Mouse (Mus musculus) embryo, embryonic 11.5 days (tissue): Measurements from ENCODE around the gene Enpp3.

Source experiments
- DNase-seq: peaks from one replicate; pipeline ENCODE4 v3.0.0-alpha.2; 2012; ENCODE audit warnings: low read depth, low spot score

Gene Enpp3

GRCm38 (mm10) chr10:24842676-24843075, at the start of gene Enpp3:
Gene Enpp3 (minus strand): TSS chr10:24842823.
- DNase-seq: no peak

GRCm38 (mm10) chr10:24888343-24888742, 45.7 kb upstream of the Enpp3 start:
- DNase-seq: no peak

GRCm38 (mm10) chr10:24886008-24886407, 43.4 kb upstream of the Enpp3 start:
- peak; percentile 7 for DNase-seq

GRCm38 (mm10) chr10:24873624-24874023, 31.0 kb upstream of the Enpp3 start:
- DNase-seq: no peak

- peak; percentile 91 for DNase-seq
These were observed 27.2 kb upstream of the Enpp3 start, which contains the start of gene Med23 for GRCm38 (mm10) chr10:24869760-24870290. Gene Med23 (plus strand): TSS chr10:24869986.

GRCm38 (mm10) chr10:24864434-24864833, 21.8 kb upstream of the Enpp3 start:
- no peak for DNase-seq

- DNase-seq: no peak
These were observed 20.5 kb upstream of the Enpp3 start for GRCm38 (mm10) chr10:24863146-24863545.

GRCm38 (mm10) chr10:24841998-24842397, 625 bp downstream of the Enpp3 start:
- no peak for DNase-seq

- no peak for DNase-seq
These were observed 1.8 kb downstream of the Enpp3 start for GRCm38 (mm10) chr10:24840795-24841194.

GRCm38 (mm10) chr10:24836366-24837038, 6.1 kb downstream of the Enpp3 start:
- no peak for DNase-seq

- DNase-seq: no peak
These were observed 6.8 kb downstream of the Enpp3 start for GRCm38 (mm10) chr10:24835702-24836342.

- DNase-seq: no peak
These were observed 7.8 kb downstream of the Enpp3 start for GRCm38 (mm10) chr10:24834634-24835371.

GRCm38 (mm10) chr10:24832306-24832705, 10.3 kb downstream of the Enpp3 start:
- no peak for DNase-seq

GRCm38 (mm10) chr10:24831377-24832095, 11.1 kb downstream of the Enpp3 start:
- DNase-seq: no peak

- no peak for DNase-seq
These were observed 12.2 kb downstream of the Enpp3 start for GRCm38 (mm10) chr10:24830448-24830847.

GRCm38 (mm10) chr10:24828136-24828535, 14.5 kb downstream of the Enpp3 start:
- no peak for DNase-seq

- DNase-seq: no peak
These were observed 16.5 kb downstream of the Enpp3 start for GRCm38 (mm10) chr10:24826130-24826529.

- no peak for DNase-seq
These were observed 17.1 kb downstream of the Enpp3 start for GRCm38 (mm10) chr10:24825456-24826081.

- no peak for DNase-seq
These were observed 18.0 kb downstream of the Enpp3 start for GRCm38 (mm10) chr10:24824621-24825020.

- no peak for DNase-seq
These were observed 18.7 kb downstream of the Enpp3 start for GRCm38 (mm10) chr10:24823697-24824535.
